Mouse (Mus musculus) liver, embryonic 12.5 days (tissue): Measurements from ENCODE around the gene Fat3. TPM values are rescaled to one million over a fixed set of nuclear protein-coding genes. Genes with fewer than 3 reads are reported as not detected.

ENCODE experiments used
- ATAC-seq: fragments of 200-750 bp; cut with Nextera tagmentation; 2 replicates; pipeline ENCODE4 v1.8.0; 2017; ENCODE audit warnings: moderate number of reproducible peaks, mild to moderate bottlenecking, moderate library complexity
- H3K27ac ChIP-seq: fragments of 300-500 bp; sonication (generic); 2 replicates; pipeline ENCODE4 v1.5.1; 2016; ENCODE audit warnings: mild to moderate bottlenecking
- H3K27me3 ChIP-seq: fragments of 300-500 bp; sonication (generic); replicated peaks from 2 replicates; pipeline ENCODE4 v1.6.1; 2016; ENCODE audit warnings: mild to moderate bottlenecking, moderate library complexity
- H3K36me3 ChIP-seq: fragments of 300-500 bp; sonication (generic); 2 replicates; pipeline ENCODE4 v1.6.1; 2016; ENCODE audit warnings: mild to moderate bottlenecking, moderate library complexity
- H3K4me1 ChIP-seq: fragments of 300-500 bp; sonication (generic); 2 replicates; pipeline ENCODE4 v1.6.1; 2016
- H3K4me2 ChIP-seq: fragments of 300-500 bp; sonication (generic); 2 replicates; pipeline ENCODE4 v1.6.1; 2016; ENCODE audit warnings: mild to moderate bottlenecking, moderate library complexity
- H3K4me3 ChIP-seq: fragments of 300-500 bp; sonication (generic); 2 replicates; pipeline ENCODE4 v1.5.1; 2016; ENCODE audit warnings: mild to moderate bottlenecking, moderate library complexity
- H3K9ac ChIP-seq: fragments of 300-500 bp; sonication (generic); 2 replicates; pipeline ENCODE4 v1.6.1; 2016; ENCODE audit warnings: mild to moderate bottlenecking, moderate library complexity
- H3K9me3 ChIP-seq: fragments of 300-500 bp; sonication (generic); replicated peaks from 2 replicates; pipeline ENCODE4 v1.6.1; 2016; ENCODE audit warnings: mild to moderate bottlenecking, moderate library complexity
- WGBS: fragments of 180-500 bp; shearing (Covaris S2); methylation state at CpG from one replicate; pipeline ENCODE4 v1.1.7; 2016; ENCODE audit not compliant: insufficient replicate concordance; 5-methylcytosine and 5-hydroxymethylcytosine counted together
- polyA plus RNA-seq: library from polyadenylated mRNA; unstranded; fragments of >200 nt; fragmentation: Nextera tagmentation; extraction: Ambion mirVana; gene quantifications from 2 replicates; pipeline ENCODE4 v1.2.1, GENCODE M21; 2016

Fat3 gene
- polyA plus RNA-seq, 1 experiment from 2014 or later: 0.18 TPM

GRCm38 (mm10) chr9:16270056-16270767, 230.9 kb downstream of the Fat3 start:
- no peak overlapping the region for H3K4me2 ChIP-seq
- H3K9ac ChIP-seq: no peak overlapping the region
- H3K9me3 ChIP-seq: no peaks in the 10 kb centered on the region
- no peaks in the 10 kb centered on the region for H3K27me3 ChIP-seq
- WGBS: 59% methylated on average over 4 of the region's 4 CpGs
- H3K4me3 ChIP-seq: no peak overlapping the region
- H3K36me3 ChIP-seq: no peaks in the 10 kb centered on the region
- no peak for ATAC-seq
- H3K4me1 ChIP-seq: no peaks in the 10 kb centered on the region
- no peak overlapping the region for H3K27ac ChIP-seq

GRCm38 (mm10) chr9:16265519-16265918, 235.6 kb downstream of the Fat3 start:
- no peak overlapping the region for H3K4me2 ChIP-seq
- H3K9ac ChIP-seq: no peak overlapping the region
- 62% methylated on average over 4 of the region's 4 CpGs for WGBS
- H3K27ac ChIP-seq: no peak overlapping the region
- H3K4me1 ChIP-seq: no peaks in the 10 kb centered on the region
- no peaks in the 10 kb centered on the region for H3K9me3 ChIP-seq
- H3K4me3 ChIP-seq: no peak overlapping the region
- ATAC-seq: no peak
- no peaks in the 10 kb centered on the region for H3K36me3 ChIP-seq
- H3K27me3 ChIP-seq: no peaks in the 10 kb centered on the region

GRCm38 (mm10) chr9:16257241-16257840, 243.7 kb downstream of the Fat3 start:
- H3K4me2 ChIP-seq: no peak overlapping the region
- no peak for ATAC-seq
- H3K4me3 ChIP-seq: no peak overlapping the region
- H3K36me3 ChIP-seq: no peaks in the 10 kb centered on the region
- no peak overlapping the region for H3K9ac ChIP-seq
- H3K27me3 ChIP-seq: no peaks in the 10 kb centered on the region
- no peaks in the 10 kb centered on the region for H3K4me1 ChIP-seq
- H3K9me3 ChIP-seq: no peaks in the 10 kb centered on the region
- H3K27ac ChIP-seq: no peak overlapping the region
- WGBS: 54% methylated on average over 3 of the region's 3 CpGs

GRCm38 (mm10) chr9:16256577-16257207, 244.4 kb downstream of the Fat3 start:
- H3K27ac ChIP-seq: no peak overlapping the region
- no peaks in the 10 kb centered on the region for H3K27me3 ChIP-seq
- H3K9me3 ChIP-seq: no peaks in the 10 kb centered on the region
- H3K9ac ChIP-seq: no peak overlapping the region
- no peaks in the 10 kb centered on the region for H3K4me1 ChIP-seq
- WGBS: 75% methylated on average over 2 of the region's 2 CpGs
- H3K4me2 ChIP-seq: no peak overlapping the region
- no peak for ATAC-seq
- H3K4me3 ChIP-seq: no peak overlapping the region
- no peaks in the 10 kb centered on the region for H3K36me3 ChIP-seq

GRCm38 (mm10) chr9:16246741-16247140, 254.3 kb downstream of the Fat3 start:
- Histone ChIP-seq H3K4me3 (no peak overlapping the region), H3K9ac (no peak overlapping the region), H3K27me3 (no peaks in the 10 kb centered on the region), H3K36me3 (no peaks in the 10 kb centered on the region), H3K4me1 (no peaks in the 10 kb centered on the region), H3K9me3 (no peaks in the 10 kb centered on the region), H3K27ac (no peak overlapping the region), H3K4me2 (no peak overlapping the region)
- ATAC-seq: no peak
- 69% methylated on average over 4 of the region's 4 CpGs for WGBS

GRCm38 (mm10) chr9:16231575-16231974, 269.5 kb downstream of the Fat3 start:
- H3K9me3 ChIP-seq: no peaks in the 10 kb centered on the region
- H3K4me2 ChIP-seq: no peak overlapping the region
- no peak for ATAC-seq
- H3K27ac ChIP-seq: no peak overlapping the region
- H3K4me1 ChIP-seq: peaks cover 19% of the 10 kb centered on the region
- H3K27me3 ChIP-seq: no peaks in the 10 kb centered on the region
- 64% methylated on average over 4 of the region's 4 CpGs for WGBS
- no peak overlapping the region for H3K4me3 ChIP-seq
- no peak overlapping the region for H3K9ac ChIP-seq
- no peaks in the 10 kb centered on the region for H3K36me3 ChIP-seq

GRCm38 (mm10) chr9:16228919-16229318, 272.2 kb downstream of the Fat3 start:
- no peaks in the 10 kb centered on the region for H3K36me3 ChIP-seq
- WGBS: 64% methylated on average over 5 of the region's 5 CpGs
- no peaks in the 10 kb centered on the region for H3K27me3 ChIP-seq
- no peak overlapping the region for H3K4me2 ChIP-seq
- no peak overlapping the region for H3K27ac ChIP-seq
- H3K4me3 ChIP-seq: no peak overlapping the region
- H3K9me3 ChIP-seq: no peaks in the 10 kb centered on the region
- H3K9ac ChIP-seq: no peak overlapping the region
- ATAC-seq: no peak
- peaks cover 23% of the 10 kb centered on the region for H3K4me1 ChIP-seq

GRCm38 (mm10) chr9:16227398-16227797, 273.7 kb downstream of the Fat3 start:
- H3K4me2 ChIP-seq: 0 out of 2 replicates have a peak overlapping the region, but pooled peaks have one; percentile 8
- no peaks in the 10 kb centered on the region for H3K36me3 ChIP-seq
- ATAC-seq: peak; percentile 88
- H3K4me1 ChIP-seq: peaks cover 23% of the 10 kb centered on the region
- H3K4me3 ChIP-seq: no peak overlapping the region
- no peak overlapping the region for H3K9ac ChIP-seq
- no peaks in the 10 kb centered on the region for H3K27me3 ChIP-seq
- WGBS: 19% methylated on average over 2 of the region's 2 CpGs
- H3K9me3 ChIP-seq: no peaks in the 10 kb centered on the region
- no peak overlapping the region for H3K27ac ChIP-seq

- H3K4me1 ChIP-seq: peaks cover 23% of the 10 kb centered on the region
- H3K4me2 ChIP-seq: no peak overlapping the region
- no peaks in the 10 kb centered on the region for H3K36me3 ChIP-seq
- H3K27ac ChIP-seq: no peak overlapping the region
- no peak for ATAC-seq
- no peak overlapping the region for H3K9ac ChIP-seq
- no peaks in the 10 kb centered on the region for H3K27me3 ChIP-seq
- H3K9me3 ChIP-seq: no peaks in the 10 kb centered on the region
- no peak overlapping the region for H3K4me3 ChIP-seq
Observed at GRCm38 (mm10) chr9:16226545-16226944, 274.5 kb downstream of the Fat3 start.

GRCm38 (mm10) chr9:16221885-16222284, 279.2 kb downstream of the Fat3 start:
- WGBS: 66% methylated on average over 5 of the region's 5 CpGs
- no peaks in the 10 kb centered on the region for H3K27me3 ChIP-seq
- no peak overlapping the region for H3K27ac ChIP-seq
- no peak overlapping the region for H3K4me2 ChIP-seq
- no peak overlapping the region for H3K9ac ChIP-seq
- H3K4me1 ChIP-seq: peaks cover 7% of the 10 kb centered on the region; the same call in 1 of the 2 replicates
- no peaks in the 10 kb centered on the region for H3K36me3 ChIP-seq
- no peaks in the 10 kb centered on the region for H3K9me3 ChIP-seq
- no peak overlapping the region for H3K4me3 ChIP-seq
- no peak for ATAC-seq

GRCm38 (mm10) chr9:16216235-16216634, 284.9 kb downstream of the Fat3 start:
- H3K4me3 ChIP-seq: no peak overlapping the region
- no peaks in the 10 kb centered on the region for H3K27me3 ChIP-seq
- H3K9me3 ChIP-seq: no peaks in the 10 kb centered on the region
- peaks cover 52% of the 10 kb centered on the region for H3K4me1 ChIP-seq
- ATAC-seq: no peak
- 24% methylated on average over 6 of the region's 6 CpGs for WGBS
- H3K27ac ChIP-seq: peak overlapping the region; percentile 82
- H3K4me2 ChIP-seq: no peak overlapping the region
- H3K9ac ChIP-seq: no peak overlapping the region
- no peaks in the 10 kb centered on the region for H3K36me3 ChIP-seq
